Mouse (Mus musculus): Measurements from ENCODE around the gene Cpt1c. TPM values are rescaled to one million over a fixed set of nuclear protein-coding genes. Genes with fewer than 3 reads are reported as not detected.
"Not testable (repeated sequence)": the region's sequence is repeated elsewhere in the genome, so short reads cannot be mapped to it uniquely, and the experiment has no call there.

Gene Cpt1c
- 16.1 and 16.5 TPM in 2 replicates for polyA plus RNA-seq (2015; fragmentation: Nextera tagmentation; extraction: Ambion mirVana)

DNA sequence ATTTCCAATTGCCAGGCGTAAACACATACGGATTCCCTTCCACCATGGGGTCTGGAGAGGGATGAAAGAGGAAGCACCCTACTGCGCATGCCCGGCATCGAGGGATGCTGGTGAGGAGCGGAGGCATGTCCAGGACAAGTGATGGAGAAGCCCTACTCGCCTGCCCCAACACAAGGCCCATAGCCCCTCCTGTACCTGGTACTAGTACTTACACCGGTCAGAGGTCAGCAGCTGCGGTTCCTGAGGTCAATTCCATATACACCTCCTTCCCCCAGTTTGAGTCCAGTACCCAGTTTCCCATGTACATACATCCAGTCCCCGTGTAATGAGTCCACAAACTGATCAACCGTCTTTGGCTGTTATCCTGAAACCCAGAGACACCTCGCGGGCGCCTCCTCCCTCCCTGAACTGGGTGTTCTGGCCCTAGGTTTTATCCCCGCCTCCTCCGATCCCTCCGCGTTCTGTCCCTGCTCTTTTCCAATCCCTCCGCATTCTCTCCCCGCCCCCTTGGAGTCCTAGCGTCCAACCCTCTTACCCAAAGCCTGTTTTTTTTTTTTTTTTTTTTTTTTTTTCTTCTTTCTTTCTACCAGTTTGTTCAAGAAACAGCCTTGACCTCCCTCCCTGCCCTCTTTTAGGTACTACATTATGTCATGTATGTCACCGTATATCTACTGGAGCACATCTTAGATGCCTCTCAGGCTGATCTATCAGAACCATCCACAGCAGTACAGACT, at the start of gene Cpt1c:
TSS of gene Cpt1c (minus strand) at position 469 of the 734 bp plus-strand sequence.
- no peaks in the 10 kb centered on the region for H3K9me3 ChIP-seq
- H3K27ac ChIP-seq = peak within 1 kb of the TSS; percentile 84
- peak within 1 kb of the TSS; percentile 43 for H3K9ac ChIP-seq
- peaks cover 25% of the 10 kb centered on the region for H3K4me1 ChIP-seq (replicated peaks)
- peak; percentile 54 for ATAC-seq
- peaks cover 32% of the 10 kb centered on the region for H3K36me3 ChIP-seq
- H3K4me3 ChIP-seq (replicated peaks) = peak within 1 kb of the TSS; percentile 47
- H3K4me2 ChIP-seq (replicated peaks) = peak within 1 kb of the TSS; percentile 76
- 4% methylated on average over 22 of the region's 22 CpGs for WGBS
- no peaks in the 10 kb centered on the region for H3K27me3 ChIP-seq (replicated peaks)

DNA sequence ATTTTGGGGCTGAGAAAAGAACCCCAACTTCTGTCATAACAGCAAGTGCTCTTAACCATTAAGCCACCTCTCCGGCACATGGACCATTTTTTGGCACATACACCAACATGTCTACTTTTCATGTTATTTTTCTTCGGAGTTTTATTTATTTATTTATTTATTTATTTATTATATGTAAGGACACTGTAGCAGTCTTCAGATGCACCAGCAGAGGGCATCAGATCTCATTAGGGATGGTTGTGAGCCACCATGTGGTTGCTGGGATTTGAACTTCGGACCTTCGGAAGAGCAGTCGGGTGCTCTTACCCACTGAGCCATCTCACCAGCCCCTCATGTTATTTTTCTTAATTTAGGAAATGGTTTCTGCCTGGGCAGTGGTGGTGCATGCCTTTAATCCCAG, 49.1 kb upstream of the Cpt1c start:
- H3K27me3 ChIP-seq (replicated peaks); H3K9me3 ChIP-seq; H3K4me1 ChIP-seq (replicated peaks); H3K27ac ChIP-seq; H3K9ac ChIP-seq; H3K4me3 ChIP-seq (replicated peaks); H3K4me2 ChIP-seq (replicated peaks); ATAC-seq: not testable (repeated sequence)
- H3K36me3 ChIP-seq = peaks cover 11% of the 10 kb centered on the region; the same call in 1 of the 2 replicates
- 80% methylated on average over 5 of the region's 5 CpGs for WGBS

DNA sequence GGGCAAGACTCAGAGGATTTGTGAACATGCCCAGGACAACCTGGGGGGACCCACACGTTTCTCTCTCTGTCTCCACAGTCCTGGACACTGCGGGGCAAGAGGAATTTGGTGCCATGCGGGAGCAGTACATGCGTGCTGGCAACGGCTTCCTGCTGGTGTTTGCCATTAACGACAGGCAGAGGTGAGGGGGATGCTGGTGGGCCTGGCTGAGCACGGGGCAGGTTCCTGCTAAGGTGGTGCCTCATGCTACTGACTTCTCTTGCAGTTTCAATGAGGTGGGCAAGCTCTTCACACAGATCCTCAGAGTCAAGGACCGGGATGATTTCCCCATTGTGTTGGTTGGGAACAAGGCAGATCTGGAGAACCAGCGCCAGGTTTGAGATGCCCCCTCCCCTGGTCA, 45.6 kb upstream of the Cpt1c start:
- no peak for ATAC-seq
- H3K4me3 ChIP-seq (replicated peaks) = no peak overlapping the region
- no peak overlapping the region for H3K9ac ChIP-seq
- 72% methylated on average over 9 of the region's 9 CpGs for WGBS
- H3K9me3 ChIP-seq = no peaks in the 10 kb centered on the region
- no peak overlapping the region for H3K27ac ChIP-seq
- H3K36me3 ChIP-seq = no peaks in the 10 kb centered on the region
- H3K4me2 ChIP-seq (replicated peaks) = no peak overlapping the region
- H3K4me1 ChIP-seq (replicated peaks) = peaks cover 15% of the 10 kb centered on the region
- H3K27me3 ChIP-seq (replicated peaks) = no peaks in the 10 kb centered on the region

DNA sequence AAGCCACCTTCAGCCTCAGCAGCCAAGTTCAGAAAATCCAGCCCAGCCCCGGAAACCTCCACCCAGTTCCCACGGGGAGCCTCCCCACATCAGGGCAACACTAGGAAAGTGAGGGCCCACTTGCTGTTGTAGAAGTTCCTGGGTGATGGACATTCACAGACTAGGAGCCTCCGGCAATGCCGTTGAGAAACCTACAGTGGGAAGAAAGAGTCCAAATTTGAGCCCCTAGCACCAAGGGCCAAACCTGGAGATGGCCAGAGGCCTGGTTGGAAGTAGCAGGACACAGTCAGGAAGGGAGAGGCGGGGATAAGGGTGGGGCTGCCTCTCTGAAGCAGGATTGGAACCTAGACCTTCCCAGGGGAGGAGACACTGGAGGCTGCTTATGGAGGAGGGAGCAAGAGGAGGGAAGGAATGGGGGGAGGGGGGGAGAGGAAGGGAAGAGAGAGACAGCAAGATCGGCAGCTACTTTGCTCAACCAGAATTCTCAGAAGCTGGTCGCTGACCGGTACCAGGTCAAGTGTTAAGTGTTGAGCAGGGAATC, 44.5 kb upstream of the Cpt1c start:
- Histone ChIP-seq H3K36me3 (no peaks in the 10 kb centered on the region), H3K4me2 (replicated peaks) (peak overlapping the region; percentile 79), H3K27ac (peak overlapping the region; percentile 99), H3K9me3 (no peaks in the 10 kb centered on the region), H3K4me1 (replicated peaks) (peaks cover 18% of the 10 kb centered on the region), H3K9ac (peak overlapping the region; percentile 33; the same call in 1 of the 2 replicates), H3K27me3 (replicated peaks) (no peaks in the 10 kb centered on the region), H3K4me3 (replicated peaks) (peak overlapping the region; percentile 83)
- WGBS = 28% methylated on average over 8 of the region's 8 CpGs
- ATAC-seq = no peak

DNA sequence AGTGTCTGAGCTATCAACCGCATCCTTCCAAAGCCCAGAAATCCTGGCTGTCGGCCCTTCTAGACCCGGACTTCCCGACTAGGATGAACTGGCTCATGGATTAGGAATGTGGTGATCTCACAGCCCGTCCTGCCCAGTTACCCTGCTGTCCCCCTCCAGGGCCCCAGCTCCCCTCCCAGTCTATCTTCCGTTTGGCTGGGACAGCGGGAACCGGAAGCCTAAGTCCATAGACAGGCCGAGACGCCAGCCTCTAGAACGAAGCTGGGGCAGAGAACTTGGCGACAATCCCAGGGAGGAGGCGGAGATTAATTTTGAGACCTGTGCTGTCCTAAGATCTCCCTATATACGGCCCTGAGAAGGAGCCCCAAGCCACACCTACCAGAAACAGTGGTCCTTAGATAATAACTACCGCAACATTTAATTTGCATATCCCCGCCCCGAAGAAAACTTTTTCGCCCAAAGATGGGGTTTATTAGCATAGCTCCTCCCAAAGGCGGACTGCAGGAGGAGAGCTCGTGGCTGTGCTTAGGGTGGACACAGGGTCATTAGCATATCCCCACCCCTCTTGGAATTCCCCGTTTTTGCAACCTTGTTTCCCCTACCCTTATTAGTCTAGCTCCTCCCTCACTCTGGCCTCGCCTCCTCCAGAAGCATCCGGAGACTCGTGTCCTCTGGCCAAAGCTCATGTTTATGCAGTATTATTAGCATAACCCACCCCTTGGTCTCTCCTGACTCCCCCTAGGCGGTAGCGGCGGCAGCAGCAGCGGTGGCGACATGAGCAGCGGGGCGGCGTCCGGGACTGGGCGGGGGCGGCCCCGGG, 42.8 kb upstream of the Cpt1c start, which contains the start of gene Rras:
TSS of gene Rras (plus strand) at position 720 of the 820 bp plus-strand sequence.
- H3K4me3 ChIP-seq (replicated peaks) = peak within 1 kb of the TSS; percentile 83
- peaks cover 23% of the 10 kb centered on the region for H3K4me1 ChIP-seq (replicated peaks)
- no peaks in the 10 kb centered on the region for H3K9me3 ChIP-seq
- ATAC-seq = peak; percentile 93
- H3K9ac ChIP-seq = peak within 1 kb of the TSS; percentile 67
- peak within 1 kb of the TSS; percentile 99 for H3K27ac ChIP-seq
- peaks cover 8% of the 10 kb centered on the region for H3K36me3 ChIP-seq
- H3K27me3 ChIP-seq (replicated peaks) = no peaks in the 10 kb centered on the region
- peak within 1 kb of the TSS; percentile 79 for H3K4me2 ChIP-seq (replicated peaks)
- WGBS = under 1% methylated on average over 36 of the region's 36 CpGs

DNA sequence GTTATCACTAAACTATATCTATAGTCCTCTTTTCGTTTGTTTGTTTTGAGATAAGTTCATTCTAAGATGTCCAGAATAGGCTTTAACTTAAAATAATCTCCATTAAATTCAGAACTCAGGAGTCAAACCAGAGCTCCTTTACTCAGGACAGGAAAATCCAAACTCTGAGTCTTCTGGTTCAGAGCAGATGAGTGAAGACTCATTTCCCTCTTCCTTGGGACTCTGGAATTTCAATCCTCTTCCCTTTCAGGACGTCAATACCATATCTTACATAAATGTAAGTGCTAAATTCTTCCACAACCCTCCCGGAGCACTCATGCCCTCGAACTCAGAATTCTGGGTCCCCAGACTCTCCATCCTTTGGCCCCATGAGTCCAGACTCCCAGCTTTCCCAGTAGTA, 42.1 kb upstream of the Cpt1c start:
- H3K4me1 ChIP-seq (replicated peaks) = peaks cover 23% of the 10 kb centered on the region
- 3% methylated on average over 4 of the region's 4 CpGs for WGBS

DNA sequence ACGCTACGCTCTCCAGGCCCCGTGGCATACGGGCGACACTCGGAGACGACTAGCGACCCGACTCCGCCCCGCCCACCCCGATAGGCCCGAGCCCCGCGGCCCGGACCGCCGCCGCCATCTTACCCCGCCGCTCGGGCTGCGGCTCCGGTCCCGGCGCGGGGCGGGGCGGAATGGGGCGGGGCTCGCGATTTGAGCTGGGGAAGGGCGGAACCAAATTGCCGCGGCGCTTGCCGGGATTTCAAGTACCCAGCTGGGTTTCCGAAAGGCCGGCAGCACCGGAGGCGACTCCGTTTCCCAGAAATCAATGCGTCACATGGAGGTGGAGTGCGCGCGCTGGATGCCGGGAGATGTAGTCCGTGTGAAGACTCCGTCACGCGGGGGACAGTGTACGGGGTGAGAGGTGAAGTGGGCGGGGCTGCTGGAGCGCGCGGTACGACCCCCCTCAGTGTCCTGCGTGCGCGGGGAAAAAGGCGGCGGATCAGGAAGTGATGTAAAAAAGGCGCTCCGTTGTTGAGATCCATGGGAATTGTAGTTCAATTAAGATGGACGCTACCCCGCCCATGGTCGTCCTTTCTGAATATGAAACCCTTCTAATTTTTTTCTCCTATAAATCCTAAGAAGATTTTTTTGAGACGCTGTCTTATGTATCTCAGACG, 41.4 kb upstream of the Cpt1c start, which contains the start of gene Scaf1:
TSS of gene Scaf1 (minus strand) at position 407 of the 656 bp plus-strand sequence.
- peak; percentile 88 for ATAC-seq
- Histone ChIP-seq H3K4me1 (replicated peaks) (peaks cover 23% of the 10 kb centered on the region), H3K27me3 (replicated peaks) (no peaks in the 10 kb centered on the region), H3K9me3 (no peaks in the 10 kb centered on the region), H3K27ac (peak within 1 kb of the TSS; percentile 99), H3K36me3 (peaks cover 21% of the 10 kb centered on the region), H3K9ac (peak within 1 kb of the TSS; percentile 95), H3K4me2 (replicated peaks) (peak within 1 kb of the TSS; percentile 79), H3K4me3 (replicated peaks) (peak within 1 kb of the TSS; percentile 83)
- WGBS = under 1% methylated on average over 66 of the region's 69 CpGs

More for the DNA sequence above, 42.1 kb upstream of the Cpt1c start:
- Histone ChIP-seq H3K9me3 (no peaks in the 10 kb centered on the region), H3K9ac (peak overlapping the region; percentile 56), H3K27ac (peak overlapping the region; percentile 99), H3K27me3 (replicated peaks) (no peaks in the 10 kb centered on the region), H3K36me3 (peaks cover 15% of the 10 kb centered on the region), H3K4me2 (replicated peaks) (peak overlapping the region; percentile 79), H3K4me3 (replicated peaks) (peak overlapping the region; percentile 83)
- no peak for ATAC-seq

DNA sequence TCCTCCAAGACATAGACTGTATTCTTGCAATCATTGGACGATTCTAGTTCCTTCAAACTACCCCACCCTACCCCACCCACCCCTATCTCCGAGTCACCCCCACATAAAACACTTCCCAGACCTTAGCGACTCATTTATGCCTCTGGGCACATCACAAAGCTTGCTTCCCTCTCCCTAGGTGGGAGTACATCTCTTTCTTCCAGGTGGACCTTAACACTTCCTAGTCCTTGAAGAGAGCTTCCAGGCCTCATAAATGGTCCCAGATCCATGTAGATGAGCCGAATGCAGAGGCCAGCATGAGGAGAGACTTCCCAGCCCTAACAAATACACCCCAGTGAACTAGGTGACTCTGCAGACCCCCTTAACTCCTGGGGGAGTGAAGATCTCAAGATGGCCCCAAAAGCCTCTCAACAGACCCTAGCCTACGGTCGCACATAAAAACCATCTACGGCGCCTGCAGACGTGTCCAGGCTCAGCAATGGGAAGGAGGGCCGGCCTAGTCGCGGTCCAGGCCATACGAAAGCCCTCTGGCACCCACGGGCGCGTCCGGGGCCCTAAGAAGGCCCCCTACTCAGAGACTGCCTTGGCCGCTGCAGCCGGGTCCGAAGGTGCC, 40.8 kb upstream of the Cpt1c start:
- under 1% methylated on average over 20 of the region's 20 CpGs for WGBS
- no peak for ATAC-seq
- H3K4me1 ChIP-seq (replicated peaks) = peaks cover 23% of the 10 kb centered on the region

DNA sequence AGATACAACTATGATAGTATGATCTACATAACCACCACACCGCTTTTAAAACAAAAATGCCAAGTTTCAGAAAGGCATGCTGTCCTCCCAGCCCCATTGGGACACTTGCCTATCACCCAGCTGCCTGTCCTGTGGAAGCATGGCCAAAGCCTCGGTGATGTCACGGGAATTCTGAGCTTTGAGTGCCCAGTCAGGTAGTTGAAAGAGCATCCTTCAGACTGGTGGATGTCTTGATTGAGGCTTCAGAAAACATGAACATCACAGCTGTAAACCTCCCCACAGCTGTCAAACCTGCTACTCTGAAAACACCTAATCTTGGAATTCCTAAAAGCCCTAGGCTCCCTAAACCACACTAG, 39.4 kb upstream of the Cpt1c start:
- ATAC-seq = no peak
- no peak overlapping the region for H3K9ac ChIP-seq
- no peaks in the 10 kb centered on the region for H3K27me3 ChIP-seq (replicated peaks)
- H3K9me3 ChIP-seq = no peaks in the 10 kb centered on the region
- peaks cover 20% of the 10 kb centered on the region for H3K4me1 ChIP-seq (replicated peaks)
- no peak overlapping the region for H3K4me3 ChIP-seq (replicated peaks)
- peaks cover 34% of the 10 kb centered on the region for H3K36me3 ChIP-seq
- peak overlapping the region; percentile 68; the same call in 1 of the 2 replicates for H3K4me2 ChIP-seq (replicated peaks)
- 96% methylated on average over 3 of the region's 3 CpGs for WGBS
- H3K27ac ChIP-seq = no peak overlapping the region

More for the DNA sequence above, 40.8 kb upstream of the Cpt1c start:
- Histone ChIP-seq H3K27ac (peak overlapping the region; percentile 91), H3K9me3 (no peaks in the 10 kb centered on the region), H3K4me2 (replicated peaks) (peak overlapping the region; percentile 68), H3K4me3 (replicated peaks) (peak overlapping the region; percentile 83), H3K36me3 (peaks cover 23% of the 10 kb centered on the region), H3K27me3 (replicated peaks) (no peaks in the 10 kb centered on the region), H3K9ac (peak overlapping the region; percentile 95)

DNA sequence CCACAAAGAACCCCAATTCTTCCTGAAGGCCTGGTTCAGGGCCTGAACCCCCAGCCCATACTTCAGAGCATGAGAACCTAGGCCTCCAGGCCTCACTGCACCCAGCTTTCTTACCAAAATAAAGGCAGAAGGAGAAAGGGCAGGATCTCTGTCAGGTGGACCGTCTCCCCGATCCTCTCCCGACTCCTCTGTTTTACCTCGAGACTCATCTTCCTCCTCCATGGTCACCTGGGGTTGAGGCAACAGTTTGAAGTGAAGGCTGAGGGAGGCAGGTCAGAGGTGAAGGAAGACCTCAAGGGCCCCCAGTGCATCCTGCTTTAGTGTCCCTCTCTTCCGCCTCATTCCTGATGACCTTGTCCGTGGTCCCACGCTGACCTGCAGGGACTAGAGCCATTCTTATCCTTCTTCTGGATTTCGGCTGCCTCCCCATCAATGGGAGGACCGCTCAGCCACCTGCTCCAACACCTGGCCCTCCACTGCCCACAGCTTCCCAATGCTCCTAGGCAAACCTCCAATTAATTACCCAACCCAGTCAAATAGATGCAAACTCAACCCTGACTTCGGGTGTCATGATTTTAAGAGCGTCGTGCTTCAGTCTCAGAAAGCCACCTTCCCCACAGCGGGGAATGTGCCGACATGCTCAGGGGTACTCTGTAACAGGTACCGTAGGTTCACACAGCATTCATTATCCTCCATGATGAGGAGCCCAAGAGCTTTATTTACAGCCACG, 38.9 kb upstream of the Cpt1c start:
- no peak overlapping the region for H3K9ac ChIP-seq
- H3K4me3 ChIP-seq (replicated peaks) = no peak overlapping the region
- H3K36me3 ChIP-seq = peaks cover 38% of the 10 kb centered on the region
- H3K9me3 ChIP-seq = no peaks in the 10 kb centered on the region
- WGBS = 93% methylated on average over 16 of the region's 16 CpGs
- no peaks in the 10 kb centered on the region for H3K27me3 ChIP-seq (replicated peaks)
- ATAC-seq = no peak
- no peak overlapping the region for H3K4me2 ChIP-seq (replicated peaks)
- H3K27ac ChIP-seq = no peak overlapping the region
- peaks cover 16% of the 10 kb centered on the region; the same call in 1 of the 2 replicates for H3K4me1 ChIP-seq (replicated peaks)

DNA sequence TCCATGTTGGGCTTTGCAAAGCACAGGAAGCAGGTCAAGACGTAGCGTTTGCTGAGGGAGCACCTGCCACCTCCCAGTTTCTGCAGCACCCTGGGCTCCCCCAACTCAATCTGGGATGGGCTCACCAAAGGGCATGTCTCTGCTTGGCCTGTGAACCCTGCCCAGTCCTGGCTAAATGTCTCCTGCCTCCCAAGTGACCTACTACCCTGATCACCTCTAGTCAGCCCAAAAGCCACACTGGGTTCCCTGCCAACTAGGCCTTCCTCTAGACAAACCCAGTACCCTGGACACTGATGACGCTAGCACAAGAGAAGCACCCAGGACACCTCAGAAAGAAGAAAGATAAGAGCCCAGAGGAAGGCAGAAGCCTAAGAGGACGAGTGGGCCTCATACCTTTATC, 38.2 kb upstream of the Cpt1c start:
- Histone ChIP-seq H3K27me3 (replicated peaks) (no peaks in the 10 kb centered on the region), H3K36me3 (peaks cover 45% of the 10 kb centered on the region), H3K4me3 (replicated peaks) (no peak overlapping the region)

More for the DNA sequence above, 38.2 kb upstream of the Cpt1c start:
- WGBS = 83% methylated on average over 4 of the region's 4 CpGs
- Histone ChIP-seq H3K4me1 (replicated peaks) (peaks cover 10% of the 10 kb centered on the region; the same call in 1 of the 2 replicates), H3K9me3 (no peaks in the 10 kb centered on the region), H3K27ac (no peak overlapping the region), H3K9ac (no peak overlapping the region), H3K4me2 (replicated peaks) (no peak overlapping the region)
- ATAC-seq = no peak

Measured in intestine, embryonic 15.5 days (tissue).